Mouse (Mus musculus) liver, postnatal 0 days (tissue): ENCODE measurements at regions not wholly inside any gene's neighbourhood (a gene's known extent, or its start where the extent isn't known, plus 50 kb on each side); places are given as distances from the start of the nearest gene placed in this dataset.

ENCODE experiments used
- CTCF ChIP-seq: sonication (generic); IDR thresholded peaks from 2 replicates; pipeline ENCODE4 v1.5.1; 2016; ENCODE audit warnings: antibody characterized with exemption, low read depth
- EP300 ChIP-seq: IDR thresholded peaks from 2 replicates; pipeline ENCODE4 v1.6.1; 2016; ENCODE audit warnings: antibody characterized with exemption, low read depth, mild to moderate bottlenecking

GRCm38 (mm10) chr1:90490335-90490734, 112.4 kb upstream of the Cops8 start:
- TF ChIP-seq CTCF: no peak
- no peak for TF ChIP-seq EP300
